Mouse (Mus musculus): ENCODE results near the gene Apoe. TPM values are rescaled to one million over a fixed set of nuclear protein-coding genes. Genes with fewer than 3 reads are reported as not detected.

Apoe gene
- total and polyA plus RNA-seq, 3 experiments: 33.3 to 61.4 TPM; not detected in 1

- no peaks in the 10 kb centered on the region; a peak in 1 of 4 replicates for H3K36me3 ChIP-seq (ENCODE audit: control insufficient read depth in 1 of 2, insufficient read depth in 2 of 2, low read length in 2 of 2)
- no peak within 1 kb of the TSS for H3K27ac ChIP-seq (ENCODE audit: control insufficient read depth, low read depth, low read length)
- no peaks in the 10 kb centered on the region for H3K27me3 ChIP-seq (ENCODE audit: control insufficient read depth in 1 of 2, insufficient read depth in 2 of 2, low read length in 2 of 2)
- H3K9ac ChIP-seq (ENCODE audit: control insufficient read depth, low read depth, low read length, poor library complexity, severe bottlenecking): no peak within 1 kb of the TSS
- no peak for DNase-seq (ENCODE audit: low read depth, low spot score)
- no peaks in the 10 kb centered on the region; a peak in 1 of 4 replicates for H3K4me1 ChIP-seq (ENCODE audit: control insufficient read depth in 1 of 2, insufficient read depth in 2 of 2, low read length in 2 of 2)
- TF ChIP-seq ZMIZ1 (IDR thresholded peaks at IDR 0.05; ENCODE audit: low read depth, low read length) (no peak), MAZ (IDR thresholded peaks at IDR 0.05; ENCODE audit: low read depth, low read length) (no peak), TBP (IDR thresholded peaks at IDR 0.05; ENCODE audit: low read depth, low read length) (no peak), TCF12 (IDR thresholded peaks at IDR 0.05; ENCODE audit: low read depth, low read length) (no peak)
- H3K4me3 ChIP-seq (ENCODE audit: control insufficient read depth in 1 of 2, insufficient read depth in 1 of 2, low read depth in 2 of 2, low read length in 2 of 2): no peak within 1 kb of the TSS
- no peaks in the 10 kb centered on the region for H3K9me3 ChIP-seq (replicated peaks; ENCODE audit: insufficient read depth, low read length)
- H3K79me2 ChIP-seq (ENCODE audit: control insufficient read depth, insufficient read depth, low read length, poor library complexity): no peaks in the 10 kb centered on the region
Measured at GRCm38 (mm10) chr7:19677872-19678271, 21.1 kb downstream of the Apoe start, which contains the start of gene Apoc2. Gene Apoc2, minus strand, starts transcription at chr7:19677941.

- Histone ChIP-seq H3K79me2 (ENCODE audit: control insufficient read depth, insufficient read depth, low read length, poor library complexity) (no peaks in the 10 kb centered on the region), H3K36me3 (ENCODE audit: control insufficient read depth in 1 of 2, insufficient read depth in 2 of 2, low read length in 2 of 2) (no peaks in the 10 kb centered on the region), H3K4me1 (ENCODE audit: control insufficient read depth in 1 of 2, insufficient read depth in 2 of 2, low read length in 2 of 2) (no peaks in the 10 kb centered on the region; a peak in 1 of 4 replicates), H3K9me3 (replicated peaks; ENCODE audit: insufficient read depth, low read length) (no peaks in the 10 kb centered on the region), H3K9ac (ENCODE audit: control insufficient read depth, low read depth, low read length, poor library complexity, severe bottlenecking) (no peak overlapping the region), H3K27me3 (ENCODE audit: control insufficient read depth in 1 of 2, insufficient read depth in 2 of 2, low read length in 2 of 2) (no peaks in the 10 kb centered on the region), H3K4me3 (ENCODE audit: control insufficient read depth in 1 of 2, insufficient read depth in 1 of 2, low read depth in 2 of 2, low read length in 2 of 2) (no peak overlapping the region), H3K27ac (ENCODE audit: control insufficient read depth, low read depth, low read length) (no peak overlapping the region)
- DNase-seq (ENCODE audit: low read depth, low spot score): no peak
- TF ChIP-seq EP300 (IDR thresholded peaks at IDR 0.05; ENCODE audit: low read depth in 1 of 2, low read length in 2 of 2): no peak
- TF ChIP-seq RAD21 (IDR thresholded peaks at IDR 0.05; ENCODE audit: low read depth, low read length): no peak
- TF ChIP-seq USF1 (IDR thresholded peaks at IDR 0.05; ENCODE audit: low read depth, low read length): no peak
- no peak for TF ChIP-seq POLR2AphosphoS5 (IDR thresholded peaks at IDR 0.05; ENCODE audit: borderline replicate concordance, low read depth, low read length)
- TF ChIP-seq MYC (IDR thresholded peaks at IDR 0.05; ENCODE audit: low read depth, low read length): no peak
- TF ChIP-seq ELF1 (IDR thresholded peaks at IDR 0.05; ENCODE audit: low read depth, low read length): no peak
- TF ChIP-seq SMC3 (IDR thresholded peaks at IDR 0.05; ENCODE audit: low read depth, low read length): no peak
- no peak for TF ChIP-seq GABPA (IDR thresholded peaks at IDR 0.05; ENCODE audit: low read depth, low read length)
- TF ChIP-seq CHD2 (IDR thresholded peaks at IDR 0.05; ENCODE audit: low read length): no peak
- no peak for TF ChIP-seq ZNF384 (IDR thresholded peaks at IDR 0.05; ENCODE audit: low read depth, low read length)
- TF ChIP-seq TCF12 (IDR thresholded peaks at IDR 0.05; ENCODE audit: low read depth, low read length): no peak
Measured at GRCm38 (mm10) chr7:19676662-19677061, 22.3 kb downstream of the Apoe start.

GRCm38 (mm10) chr7:19675824-19676223 is 23.2 kb downstream of the Apoe start:
- H3K79me2 ChIP-seq (ENCODE audit: control insufficient read depth, insufficient read depth, low read length, poor library complexity): no peaks in the 10 kb centered on the region
- H3K27ac ChIP-seq (ENCODE audit: control insufficient read depth, low read depth, low read length): no peak overlapping the region
- no peak overlapping the region for H3K9ac ChIP-seq (ENCODE audit: control insufficient read depth, low read depth, low read length, poor library complexity, severe bottlenecking)
- H3K27me3 ChIP-seq (ENCODE audit: control insufficient read depth in 1 of 2, insufficient read depth in 2 of 2, low read length in 2 of 2): no peaks in the 10 kb centered on the region
- DNase-seq (ENCODE audit: low read depth, low spot score): no peak
- no peaks in the 10 kb centered on the region for H3K36me3 ChIP-seq (ENCODE audit: control insufficient read depth in 1 of 2, insufficient read depth in 2 of 2, low read length in 2 of 2)
- H3K4me1 ChIP-seq (ENCODE audit: control insufficient read depth in 1 of 2, insufficient read depth in 2 of 2, low read length in 2 of 2): no peaks in the 10 kb centered on the region; a peak in 1 of 4 replicates
- H3K4me3 ChIP-seq (ENCODE audit: control insufficient read depth in 1 of 2, insufficient read depth in 1 of 2, low read depth in 2 of 2, low read length in 2 of 2): no peak overlapping the region
- H3K9me3 ChIP-seq (replicated peaks; ENCODE audit: insufficient read depth, low read length): no peaks in the 10 kb centered on the region
- no peak for TF ChIP-seq USF1 (IDR thresholded peaks at IDR 0.05; ENCODE audit: low read depth, low read length)
- no peak for TF ChIP-seq ZNF384 (IDR thresholded peaks at IDR 0.05; ENCODE audit: low read depth, low read length)
- TF ChIP-seq MYC (IDR thresholded peaks at IDR 0.05; ENCODE audit: low read depth, low read length): no peak
- TF ChIP-seq RAD21 (IDR thresholded peaks at IDR 0.05; ENCODE audit: low read depth, low read length): no peak

Data from MEL (cell line).